7 mouse cellular contexts compared by ENCODE assay signal in genomic region chr13:78195601-78196115, GRCm38 (mm10). TPM values are rescaled to one million over a fixed set of nuclear protein-coding genes. Genes with fewer than 3 reads are reported as not detected.
DNase-seq lines count a peak whose midpoint lies in the region; ATAC-seq and TF ChIP-seq lines count a peak whose summit lies in the region.

No protein-coding gene starts in this region.

- no peak overlapping the region for H3K27ac ChIP-seq in liver, embryonic 11.5 days (ENCODE audit: low read depth, low read length)
- peak overlapping the region; percentile 98 for H3K27ac ChIP-seq in embryonic facial prominence, embryonic 14.5 days (replicated peaks; ENCODE audit: low read depth, low read length)
- peak overlapping the region; percentile 98 for H3K27ac ChIP-seq in hindbrain, postnatal 0 days
- peak overlapping the region; percentile 88 for H3K27ac ChIP-seq in neural tube, embryonic 15.5 days (replicated peaks)

- ATAC-seq in liver, embryonic 11.5 days (replicated peaks; ENCODE audit: low FRiP score), result no peak
- no peak for ATAC-seq in embryonic facial prominence, embryonic 14.5 days (ENCODE audit: low read depth)
- no peak for ATAC-seq in hindbrain, postnatal 0 days
- ATAC-seq in neural tube, embryonic 15.5 days (ENCODE audit: low FRiP score), result no peak

- peaks cover 88% of the 10 kb centered on the region for H3K27me3 ChIP-seq in liver, embryonic 11.5 days (replicated peaks; ENCODE audit: control insufficient read depth, insufficient read depth, low read length)
- peaks cover 45% of the 10 kb centered on the region for H3K27me3 ChIP-seq in embryonic facial prominence, embryonic 14.5 days (replicated peaks; ENCODE audit: control insufficient read depth, insufficient read depth, low read length)
- H3K27me3 ChIP-seq in hindbrain, postnatal 0 days (ENCODE audit: insufficient read depth, low read length), result no peaks in the 10 kb centered on the region
- H3K27me3 ChIP-seq in neural tube, embryonic 15.5 days (replicated peaks), result no peaks in the 10 kb centered on the region

- no peaks in the 10 kb centered on the region for H3K9me3 ChIP-seq in liver, embryonic 11.5 days (ENCODE audit: control insufficient read depth, low read length)
- no peaks in the 10 kb centered on the region for H3K9me3 ChIP-seq in embryonic facial prominence, embryonic 14.5 days (ENCODE audit: control insufficient read depth, low read length)
- H3K9me3 ChIP-seq in hindbrain, postnatal 0 days (ENCODE audit: low read length), result no peaks in the 10 kb centered on the region
- H3K9me3 ChIP-seq in neural tube, embryonic 15.5 days (replicated peaks), result no peaks in the 10 kb centered on the region

- no peaks in the 10 kb centered on the region for H3K36me3 ChIP-seq in liver, embryonic 11.5 days (ENCODE audit: control insufficient read depth, insufficient read depth, low read length)
- 0 out of 2 replicates have a peak, but pooled peaks cover 4% of the 10 kb centered on the region for H3K36me3 ChIP-seq in embryonic facial prominence, embryonic 14.5 days (ENCODE audit: control insufficient read depth, insufficient read depth, low read length)
- no peaks in the 10 kb centered on the region for H3K36me3 ChIP-seq in hindbrain, postnatal 0 days (ENCODE audit: insufficient read depth, low read length)
- no peaks in the 10 kb centered on the region for H3K36me3 ChIP-seq in neural tube, embryonic 15.5 days

- no peaks in the 10 kb centered on the region; the same call in 1 of the 2 replicates for H3K4me1 ChIP-seq in liver, embryonic 11.5 days (replicated peaks; ENCODE audit: control insufficient read depth, insufficient read depth, low read length)
- peaks cover 8% of the 10 kb centered on the region; the same call in 1 of the 2 replicates for H3K4me1 ChIP-seq in embryonic facial prominence, embryonic 14.5 days (ENCODE audit: control insufficient read depth, insufficient read depth, low read length)
- no peaks in the 10 kb centered on the region for H3K4me1 ChIP-seq in hindbrain, postnatal 0 days (ENCODE audit: insufficient read depth, low read length)
- peaks cover 36% of the 10 kb centered on the region for H3K4me1 ChIP-seq in neural tube, embryonic 15.5 days

- H3K4me3 ChIP-seq in liver, embryonic 11.5 days (ENCODE audit: low read depth, low read length), result peak overlapping the region; percentile 41
- H3K4me3 ChIP-seq in embryonic facial prominence, embryonic 14.5 days (ENCODE audit: low read depth, low read length), result peak overlapping the region; percentile 81
- peak overlapping the region; percentile 94 for H3K4me3 ChIP-seq in hindbrain, postnatal 0 days (ENCODE audit: low read length)
- H3K4me3 ChIP-seq in neural tube, embryonic 15.5 days (replicated peaks), result peak overlapping the region; percentile 51

- H3K9ac ChIP-seq in liver, embryonic 11.5 days (ENCODE audit: low read depth, low read length), result peak overlapping the region; percentile 53; the same call in 1 of the 2 replicates
- H3K9ac ChIP-seq in embryonic facial prominence, embryonic 14.5 days (ENCODE audit: low read depth, low read length), result peak overlapping the region; percentile 76
- H3K9ac ChIP-seq in hindbrain, postnatal 0 days (replicated peaks; ENCODE audit: low read length), result peak overlapping the region; percentile 87
- peak overlapping the region; percentile 58 for H3K9ac ChIP-seq in neural tube, embryonic 15.5 days (replicated peaks)

- no peak for DNase-seq in liver, embryonic 11.5 days (ENCODE audit: low spot score)
- no peak for DNase-seq in liver
- DNase-seq in embryonic facial prominence, embryonic 14.5 days (ENCODE audit: low spot score), result no peak
- no peak for DNase-seq in hindbrain, postnatal 0 days (ENCODE audit: low spot score)
- DNase-seq in ovary, adult 18-20 months (ENCODE audit: low spot score), result no peak
- DNase-seq in thymus, postnatal 10 days (ENCODE audit: low spot score in 2 of 2), result no peak

- WGBS in liver, embryonic 11.5 days, result 6% methylated on average over 12 of the region's 13 CpGs
- WGBS in embryonic facial prominence, embryonic 14.5 days, result 15% methylated on average over 13 of the region's 13 CpGs
- 5% methylated on average over 13 of the region's 13 CpGs for WGBS in hindbrain, postnatal 0 days
- 2% methylated on average over 13 of the region's 13 CpGs for WGBS in neural tube, embryonic 15.5 days

- TF ChIP-seq CTCF in hindbrain, postnatal 0 days (IDR thresholded peaks at IDR 0.05; ENCODE audit: low read depth), result no peak

- H3K4me2 ChIP-seq in liver, embryonic 11.5 days, result peak overlapping the region; percentile 60
- peak overlapping the region; percentile 85 for H3K4me2 ChIP-seq in embryonic facial prominence, embryonic 14.5 days (ENCODE audit: low read depth, low read length)
- peak overlapping the region; percentile 87 for H3K4me2 ChIP-seq in hindbrain, postnatal 0 days (ENCODE audit: low read depth, low read length)
- peak overlapping the region; percentile 87 for H3K4me2 ChIP-seq in neural tube, embryonic 15.5 days

RNA-seq across cellular contexts. Expression of gene Nr2f1, which starts 3.9 kb away (rescaled TPM):
- 6.1 and 6.5 TPM in 2 replicates for polyA plus RNA-seq in liver, embryonic 11.5 days (2014; fragmentation: Nextera tagmentation; extraction: Ambion mirVana)
- 17.9 and 19.4 TPM in 2 replicates for polyA plus RNA-seq in embryonic facial prominence, embryonic 14.5 days (2014; fragmentation: Nextera tagmentation; extraction: Ambion mirVana)
- 220 and 254 TPM in 2 replicates for total RNA-seq in hindbrain, postnatal 0 days (2014; rRNA removed)
- polyA plus RNA-seq in hindbrain, postnatal 0 days (2015; fragmentation: Nextera tagmentation; extraction: Ambion mirVana), result 49.8 and 51.2 TPM in 2 replicates
- polyA plus RNA-seq in neural tube, embryonic 15.5 days (2015; fragmentation: Nextera tagmentation; extraction: Ambion mirVana), result 30.3 and 37.8 TPM in 2 replicates

Comparison
In these comparisons a context has a peak if more than half of its experiments do, and no peak if none do; other contexts are left out.
1. H3K4me3 ChIP-seq: peak in every context shown above with its lines; median percentile 94 in hindbrain, postnatal 0 days; 81 in embryonic facial prominence, embryonic 14.5 days; 51 in neural tube, embryonic 15.5 days; 41 in liver, embryonic 11.5 days.